Mouse (Mus musculus) liver, adult 2 months (tissue): ENCODE measurements around the gene Vstm2l.

Source experiments
- CTCF ChIP-seq: fragments of 200-500 bp; IDR thresholded peaks from 2 replicates; pipeline ENCODE4 v1.5.1; 2011; ENCODE audit warnings: low read depth, low read length, control low read depth
- POLR2A ChIP-seq: fragments of 200-500 bp; IDR thresholded peaks from 2 replicates; pipeline ENCODE4 v1.6.1; 2011; ENCODE audit warnings: low read length, control low read depth; ENCODE audit not compliant: insufficient read depth; ENCODE audit errors: extremely low read depth

- TF ChIP-seq POLR2A (no peak), CTCF (no peak)
Observed at GRCm38 (mm10) chr2:157940586-157941185, 26.2 kb downstream of the Vstm2l start.
